Mouse (Mus musculus) forebrain, embryonic 15.5 days (tissue): ENCODE results near the gene Kirrel3. TPM values are rescaled to one million over a fixed set of nuclear protein-coding genes. Genes with fewer than 3 reads are reported as not detected.
A peak's percentile ranks its signal among the peaks of the same experiment; 100 is the strongest.

Experiments
- ATAC-seq: fragments of 200-750 bp; cut with Nextera tagmentation; replicated peaks from 2 replicates; pipeline ENCODE4 v1.8.0; 2017; ENCODE audit warnings: mild to moderate bottlenecking, moderate TSS enrichment, moderate library complexity
- H3K27ac ChIP-seq: fragments of 300-500 bp; sonication (generic); replicated peaks from 2 replicates; pipeline ENCODE4 v1.5.1; 2015; ENCODE audit warnings: mild to moderate bottlenecking, inconsistent platforms
- H3K27me3 ChIP-seq: fragments of 300-500 bp; sonication (generic); 2 replicates; pipeline ENCODE4 v1.6.1; 2015; ENCODE audit warnings: inconsistent platforms
- H3K36me3 ChIP-seq: fragments of 300-500 bp; sonication (generic); 2 replicates; pipeline ENCODE4 v1.6.1; 2015; ENCODE audit warnings: mild to moderate bottlenecking, inconsistent platforms
- H3K4me1 ChIP-seq: fragments of 300-500 bp; sonication (generic); 2 replicates; pipeline ENCODE4 v1.6.1; 2015; ENCODE audit warnings: inconsistent platforms
- H3K4me2 ChIP-seq: fragments of 300-500 bp; sonication (generic); replicated peaks from 2 replicates; pipeline ENCODE4 v1.6.1; 2015; ENCODE audit warnings: mild to moderate bottlenecking, inconsistent platforms
- H3K4me3 ChIP-seq: fragments of 300-500 bp; sonication (generic); 2 replicates; pipeline ENCODE4 v1.5.1; 2015; ENCODE audit warnings: mild to moderate bottlenecking, inconsistent platforms
- H3K9ac ChIP-seq: fragments of 300-500 bp; sonication (generic); replicated peaks from 2 replicates; pipeline ENCODE4 v1.6.1; 2015; ENCODE audit warnings: mild to moderate bottlenecking, inconsistent platforms
- H3K9me3 ChIP-seq: fragments of 300-500 bp; sonication (generic); 2 replicates; pipeline ENCODE4 v1.6.1; 2016; ENCODE audit warnings: inconsistent platforms
- WGBS: fragments of 180-500 bp; shearing (Covaris S2); methylation state at CpG from one replicate; pipeline ENCODE4 v1.1.7; 2015; ENCODE audit warnings: mixed read lengths; 5-methylcytosine and 5-hydroxymethylcytosine counted together
- polyA plus RNA-seq: library from polyadenylated mRNA; unstranded; fragments of >200 nt; fragmentation: Nextera tagmentation; extraction: Ambion mirVana; gene quantifications from 2 replicates; pipeline ENCODE4 v1.2.1, GENCODE M21; 2015

Kirrel3 gene
- polyA plus RNA-seq, 1 experiment from 2014 or later: 48.1 TPM

DNA sequence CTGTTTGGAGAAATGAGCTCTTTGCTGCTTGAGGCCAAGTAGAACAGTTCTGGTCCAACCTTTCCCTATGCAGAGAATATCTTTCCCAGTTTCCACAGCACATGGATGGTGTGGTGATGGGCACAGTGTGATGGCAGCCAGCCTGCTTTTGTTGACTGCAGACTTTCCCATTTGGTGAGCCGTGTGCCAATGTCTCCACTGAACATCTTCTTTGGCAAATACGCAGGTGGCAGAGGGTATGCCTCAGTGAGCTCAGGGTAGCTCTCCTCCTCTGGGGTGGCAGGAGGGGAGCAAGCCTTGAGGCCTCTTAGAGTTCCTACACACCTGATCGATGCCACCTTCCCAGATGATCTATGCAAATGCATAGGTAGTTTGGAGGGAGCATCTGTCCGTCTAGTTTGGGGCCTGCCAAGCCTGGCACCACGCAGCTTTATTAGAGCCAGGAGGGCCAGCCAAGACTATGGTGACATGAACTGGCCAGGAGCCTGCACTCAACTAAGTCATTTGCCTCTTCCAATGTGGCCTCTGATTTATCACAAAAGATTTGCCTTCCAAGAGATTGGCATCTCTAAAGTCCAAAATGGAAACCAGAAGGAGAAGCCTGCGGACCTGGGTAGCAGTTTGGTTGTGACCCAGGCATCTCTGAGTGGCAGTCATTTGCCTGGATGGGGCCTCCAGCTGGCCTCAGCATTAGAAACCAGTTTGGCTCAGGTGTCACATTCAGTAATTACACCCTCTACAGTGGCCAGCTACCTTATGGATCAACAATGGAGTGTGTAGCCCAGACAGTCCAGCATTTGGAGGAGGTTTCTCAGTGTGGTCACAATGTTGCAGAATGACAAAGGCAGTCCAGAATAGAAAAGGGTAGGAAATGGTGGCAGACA is 127.4 kb downstream of the Kirrel3 start:
- no peak overlapping the region for H3K4me2 ChIP-seq
- no peak overlapping the region for H3K4me3 ChIP-seq
- peaks cover 11% of the 10 kb centered on the region for H3K4me1 ChIP-seq
- no peaks in the 10 kb centered on the region for H3K9me3 ChIP-seq
- H3K27ac ChIP-seq: peak overlapping the region; percentile 23; the same call in 1 of the 2 replicates
- H3K27me3 ChIP-seq: no peaks in the 10 kb centered on the region
- no peak overlapping the region for H3K9ac ChIP-seq
- H3K36me3 ChIP-seq: no peaks in the 10 kb centered on the region
- ATAC-seq: peak; percentile 44; the same call in 1 of the 2 replicates
- WGBS: 78% methylated on average over 6 of the region's 6 CpGs

DNA sequence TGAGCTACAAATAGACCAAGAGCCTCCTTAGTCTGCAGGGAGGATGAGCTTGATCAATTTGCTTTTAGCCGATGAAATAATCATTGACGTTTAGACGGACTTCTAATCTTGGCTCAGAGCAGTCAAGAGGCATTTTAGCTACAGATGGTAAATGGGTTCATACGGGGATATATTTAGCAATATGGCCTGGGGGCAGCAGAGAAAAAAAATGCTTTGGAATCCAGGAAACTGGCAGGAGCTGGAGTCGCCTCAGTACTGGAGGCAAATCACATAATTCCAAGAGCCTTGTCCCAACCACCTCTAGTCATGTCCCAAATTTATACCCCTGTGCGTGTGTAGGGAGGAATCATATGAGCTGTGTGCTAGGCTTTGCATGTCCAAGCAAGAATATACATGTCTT is 132.4 kb downstream of the Kirrel3 start:
- WGBS: 67% methylated on average over 6 of the region's 6 CpGs

DNA sequence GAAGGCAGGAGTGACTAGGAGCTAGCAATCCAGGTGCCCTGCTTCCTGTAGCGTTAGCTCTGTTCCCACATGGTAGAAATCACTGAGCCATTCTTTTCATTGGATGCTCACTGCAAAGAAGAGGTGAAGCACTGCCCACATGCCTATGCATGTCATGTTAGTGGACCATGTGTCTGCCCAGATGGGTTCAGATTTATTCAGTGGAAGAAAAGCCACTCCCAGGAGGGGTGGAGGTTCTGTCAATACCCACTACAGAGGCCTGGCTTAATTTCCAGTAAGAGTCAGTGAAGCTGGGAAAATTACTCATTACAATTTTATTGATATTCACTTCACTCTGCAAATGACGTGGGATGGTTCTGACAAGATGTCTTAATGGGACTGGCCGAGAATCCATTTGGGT is 134.2 kb downstream of the Kirrel3 start:
- 76% methylated on average over 3 of the region's 3 CpGs for WGBS

More for the DNA sequence above, 132.4 kb downstream of the Kirrel3 start:
- ATAC-seq: no peak
- Histone ChIP-seq H3K27me3 (no peaks in the 10 kb centered on the region), H3K9ac (no peak overlapping the region), H3K4me3 (no peak overlapping the region), H3K4me1 (peaks cover 3% of the 10 kb centered on the region), H3K36me3 (no peaks in the 10 kb centered on the region), H3K4me2 (no peak overlapping the region), H3K27ac (no peak overlapping the region), H3K9me3 (no peaks in the 10 kb centered on the region)

DNA sequence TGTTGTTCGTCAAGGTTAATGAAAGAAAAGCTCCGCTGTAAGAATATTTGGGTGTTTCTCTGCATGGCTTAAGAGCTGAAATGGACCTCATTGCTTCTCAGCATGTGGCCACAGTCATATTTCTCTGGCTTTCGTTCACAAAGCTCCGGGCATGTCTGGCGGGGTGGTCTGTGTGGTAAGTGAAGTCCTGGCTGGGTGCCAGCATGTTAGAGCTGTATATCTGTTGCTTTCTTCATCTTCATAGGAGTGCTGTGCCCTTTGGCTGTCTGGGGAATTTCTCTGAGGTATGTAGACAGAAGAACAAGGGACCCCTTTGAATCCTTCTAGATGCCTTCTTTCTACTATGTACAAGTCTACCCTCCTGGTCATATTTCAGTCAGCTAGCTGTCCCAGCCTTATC is 137.8 kb downstream of the Kirrel3 start:
- Histone ChIP-seq H3K4me1 (no peaks in the 10 kb centered on the region), H3K9me3 (no peaks in the 10 kb centered on the region), H3K4me3 (no peak overlapping the region), H3K4me2 (no peak overlapping the region), H3K9ac (no peak overlapping the region), H3K27me3 (no peaks in the 10 kb centered on the region), H3K27ac (no peak overlapping the region), H3K36me3 (no peaks in the 10 kb centered on the region)
- no peak for ATAC-seq
- 58% methylated on average over 5 of the region's 5 CpGs for WGBS

More for the DNA sequence above, 134.2 kb downstream of the Kirrel3 start:
- ATAC-seq: no peak
- H3K36me3 ChIP-seq: no peaks in the 10 kb centered on the region
- H3K27me3 ChIP-seq: no peaks in the 10 kb centered on the region
- no peak overlapping the region for H3K9ac ChIP-seq
- H3K4me2 ChIP-seq: no peak overlapping the region
- no peak overlapping the region for H3K27ac ChIP-seq
- H3K9me3 ChIP-seq: no peaks in the 10 kb centered on the region
- H3K4me1 ChIP-seq: no peaks in the 10 kb centered on the region; the same call in 1 of the 2 replicates
- H3K4me3 ChIP-seq: no peak overlapping the region

DNA sequence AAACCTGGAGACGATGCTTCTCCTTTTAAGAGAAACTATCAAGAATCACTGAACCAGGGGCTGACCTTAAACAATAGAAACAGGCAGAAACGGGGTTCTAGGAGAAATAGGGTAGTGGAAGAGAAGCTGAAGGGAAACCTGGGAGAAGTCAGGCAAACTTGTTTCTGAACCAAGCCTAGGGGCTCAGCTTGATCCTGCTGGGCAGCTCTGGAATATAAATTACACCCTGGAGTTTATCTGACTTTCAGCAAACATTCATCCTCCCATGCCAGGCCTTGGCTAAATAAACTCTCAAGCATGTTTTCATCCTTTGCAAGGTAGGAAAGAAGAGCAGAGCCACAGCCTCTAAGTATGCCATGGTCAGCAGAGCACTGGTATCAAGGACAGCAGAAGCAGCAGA is 138.3 kb downstream of the Kirrel3 start:
- Histone ChIP-seq H3K4me1 (no peaks in the 10 kb centered on the region), H3K9me3 (no peaks in the 10 kb centered on the region), H3K4me2 (no peak overlapping the region), H3K9ac (no peak overlapping the region), H3K4me3 (no peak overlapping the region), H3K27ac (no peak overlapping the region), H3K36me3 (no peaks in the 10 kb centered on the region), H3K27me3 (no peaks in the 10 kb centered on the region)
- ATAC-seq: no peak
- WGBS: 72% methylated on average over 2 of the region's 2 CpGs

DNA sequence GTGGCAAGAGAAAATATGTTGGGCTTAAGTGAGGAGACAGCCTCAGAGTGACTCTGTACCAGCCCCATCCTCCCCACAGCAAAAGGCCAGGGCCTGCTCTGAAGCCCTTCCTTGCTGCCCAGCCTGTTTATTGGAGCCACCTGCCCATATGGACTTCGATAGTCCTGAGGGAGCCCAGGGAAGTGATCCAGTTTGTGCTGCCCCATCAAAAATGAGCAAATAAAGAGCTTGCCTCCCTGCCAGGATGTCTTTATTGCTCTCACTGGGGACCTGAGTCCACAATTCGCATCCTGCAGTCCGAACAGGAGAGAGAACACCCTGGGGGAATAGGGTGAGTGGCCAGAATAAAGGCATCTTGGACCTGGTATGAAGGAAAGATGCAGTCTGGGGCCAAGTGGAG is 143.1 kb downstream of the Kirrel3 start:
- Histone ChIP-seq H3K9ac (no peak overlapping the region), H3K9me3 (no peaks in the 10 kb centered on the region), H3K27me3 (no peaks in the 10 kb centered on the region), H3K4me2 (no peak overlapping the region), H3K36me3 (no peaks in the 10 kb centered on the region), H3K4me3 (no peak overlapping the region), H3K4me1 (no peaks in the 10 kb centered on the region), H3K27ac (no peak overlapping the region)
- no peak for ATAC-seq
- 86% methylated on average over 3 of the region's 3 CpGs for WGBS

DNA sequence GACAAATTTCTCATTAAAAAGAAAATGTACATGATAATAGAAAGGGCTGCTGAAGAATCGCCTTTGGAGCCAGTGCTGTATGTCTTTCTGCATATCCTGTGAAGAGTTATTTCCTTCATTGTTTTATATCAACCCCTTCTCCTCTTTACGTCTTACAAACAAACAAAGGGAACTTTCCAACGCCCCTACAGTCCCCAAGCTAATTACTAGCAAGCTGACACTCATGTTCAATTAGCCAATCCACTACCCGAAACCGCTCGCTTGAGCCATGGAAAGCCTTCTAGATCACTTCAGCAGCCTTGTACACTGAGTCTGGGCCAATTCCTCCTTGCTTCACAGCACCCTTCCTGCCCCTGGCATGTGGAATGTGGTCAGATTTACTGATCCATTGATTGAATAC is 150.0 kb downstream of the Kirrel3 start:
- Histone ChIP-seq H3K4me2 (no peak overlapping the region), H3K36me3 (no peaks in the 10 kb centered on the region), H3K9ac (no peak overlapping the region), H3K27me3 (no peaks in the 10 kb centered on the region), H3K4me3 (no peak overlapping the region), H3K27ac (no peak overlapping the region), H3K9me3 (no peaks in the 10 kb centered on the region), H3K4me1 (no peaks in the 10 kb centered on the region)
- 61% methylated on average over 6 of the region's 6 CpGs for WGBS
- no peak for ATAC-seq

DNA sequence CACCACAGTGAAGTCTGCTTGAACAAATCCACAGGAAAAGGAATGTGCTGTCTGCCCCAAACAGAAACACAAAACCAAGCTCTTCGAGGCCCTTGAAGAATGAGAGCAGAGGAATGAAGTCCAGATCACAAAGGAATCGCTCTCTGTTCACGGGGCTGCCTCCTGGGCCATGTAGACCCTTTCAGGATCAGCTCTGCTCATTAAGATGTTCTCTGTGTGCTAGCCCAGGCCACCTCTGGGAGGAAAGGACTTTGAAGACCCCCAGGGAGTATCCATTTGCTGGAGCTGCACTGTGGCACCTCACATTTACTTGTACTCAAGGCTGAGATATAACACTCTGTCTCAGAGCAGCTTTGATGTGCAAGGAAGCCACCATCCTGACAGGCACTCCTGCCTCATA is 158.2 kb downstream of the Kirrel3 start:
- Histone ChIP-seq H3K9me3 (no peaks in the 10 kb centered on the region), H3K4me2 (no peak overlapping the region), H3K9ac (no peak overlapping the region), H3K4me3 (no peak overlapping the region), H3K36me3 (no peaks in the 10 kb centered on the region), H3K27ac (no peak overlapping the region), H3K27me3 (no peaks in the 10 kb centered on the region), H3K4me1 (no peaks in the 10 kb centered on the region)
- 15% methylated on average over 3 of the region's 3 CpGs for WGBS
- ATAC-seq: no peak; the same call in 1 of the 2 replicates

DNA sequence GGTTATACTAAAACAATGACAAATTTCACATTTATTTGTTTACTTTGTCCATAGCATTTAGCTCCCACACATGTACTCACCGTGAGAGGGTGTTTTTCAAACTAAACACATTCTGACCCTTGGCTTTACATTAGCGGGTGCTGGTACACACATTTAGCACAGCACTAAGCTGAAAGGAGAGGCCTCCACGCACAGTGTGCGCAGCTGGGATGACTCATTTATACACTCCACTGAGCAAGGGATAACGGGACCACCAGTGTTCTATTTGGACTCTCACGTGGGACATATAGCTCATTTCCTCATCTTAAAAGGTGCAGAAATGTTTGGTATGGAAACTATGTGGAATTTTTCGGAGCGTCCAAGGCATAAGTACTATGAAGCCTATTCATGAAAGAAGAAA is 158.7 kb downstream of the Kirrel3 start:
- no peak for ATAC-seq
- no peak overlapping the region for H3K27ac ChIP-seq

DNA sequence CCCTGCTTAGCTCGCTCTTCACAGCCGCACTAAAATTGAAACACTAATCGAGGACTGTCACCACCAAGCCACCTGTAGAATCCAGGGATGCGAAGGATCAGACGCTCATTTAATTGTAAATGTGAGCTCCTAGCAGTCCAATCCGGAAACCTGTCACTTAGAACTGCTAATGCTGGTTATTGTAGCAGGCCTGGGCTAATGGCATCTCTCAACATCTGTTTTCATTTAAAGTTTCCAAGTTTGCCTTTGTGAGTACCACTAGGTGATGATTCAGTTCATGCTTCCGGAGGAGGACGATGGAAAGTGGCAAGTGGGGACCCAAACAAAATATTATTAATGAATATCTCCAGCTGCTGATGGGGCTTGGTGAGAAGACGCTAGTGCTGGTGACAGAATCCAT is 161.1 kb downstream of the Kirrel3 start:
- Histone ChIP-seq H3K4me2 (no peak overlapping the region), H3K36me3 (no peaks in the 10 kb centered on the region)
- 88% methylated on average over 9 of the region's 9 CpGs for WGBS

More for the DNA sequence above, 158.7 kb downstream of the Kirrel3 start:
- Histone ChIP-seq H3K27me3 (no peaks in the 10 kb centered on the region), H3K9me3 (no peaks in the 10 kb centered on the region), H3K4me2 (no peak overlapping the region), H3K36me3 (no peaks in the 10 kb centered on the region), H3K4me3 (no peak overlapping the region), H3K4me1 (no peaks in the 10 kb centered on the region), H3K9ac (no peak overlapping the region)
- WGBS: 69% methylated on average over 8 of the region's 8 CpGs

DNA sequence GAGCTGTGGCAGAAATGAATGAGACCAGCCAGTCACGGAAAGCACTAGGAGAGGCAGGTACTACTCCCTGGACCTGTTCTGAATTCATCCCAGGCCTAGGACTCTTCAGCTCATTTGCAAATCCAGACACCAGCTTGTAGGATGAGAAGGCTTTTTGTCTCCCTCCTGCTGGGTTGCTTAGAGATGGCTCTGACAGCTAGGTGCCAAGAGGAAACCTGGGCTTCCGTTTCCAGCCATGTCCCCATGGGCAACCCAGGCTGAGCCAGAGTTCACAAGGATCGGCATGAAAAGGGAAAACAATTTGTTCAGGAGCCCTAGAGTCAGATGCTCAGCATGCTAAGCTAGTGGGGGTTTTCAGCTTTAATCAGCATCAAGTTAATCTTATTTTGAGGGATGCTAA is 166.6 kb downstream of the Kirrel3 start:
- Histone ChIP-seq H3K9ac (no peak overlapping the region), H3K9me3 (no peaks in the 10 kb centered on the region), H3K36me3 (no peaks in the 10 kb centered on the region), H3K27ac (no peak overlapping the region), H3K4me3 (no peak overlapping the region), H3K4me1 (no peaks in the 10 kb centered on the region), H3K4me2 (no peak overlapping the region), H3K27me3 (no peaks in the 10 kb centered on the region)
- ATAC-seq: no peak
- WGBS: 77% methylated on average over 3 of the region's 3 CpGs

More for the DNA sequence above, 161.1 kb downstream of the Kirrel3 start:
- no peaks in the 10 kb centered on the region for H3K9me3 ChIP-seq
- H3K4me1 ChIP-seq: no peaks in the 10 kb centered on the region
- no peak overlapping the region for H3K4me3 ChIP-seq
- no peak overlapping the region for H3K27ac ChIP-seq
- no peaks in the 10 kb centered on the region for H3K27me3 ChIP-seq
- H3K9ac ChIP-seq: no peak overlapping the region
- ATAC-seq: no peak

DNA sequence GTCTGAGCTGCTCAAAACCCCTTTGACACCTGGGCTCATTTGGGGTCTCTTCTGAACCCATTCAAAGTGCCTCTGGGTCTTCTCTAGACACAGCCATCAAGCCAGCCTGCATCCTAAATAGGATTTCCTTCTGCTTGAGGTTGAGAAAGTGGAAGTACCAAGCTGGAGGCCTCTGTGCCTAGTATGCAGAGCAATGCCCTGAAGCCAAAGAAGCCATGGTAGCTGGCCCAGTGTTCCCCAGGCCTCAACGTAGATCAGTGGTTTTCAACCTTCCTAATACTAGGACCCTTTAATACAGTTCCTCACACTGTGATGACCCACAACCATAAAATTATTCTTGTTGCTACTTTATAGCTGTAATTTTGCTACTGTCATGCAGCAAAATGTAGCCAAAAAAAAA is 167.4 kb downstream of the Kirrel3 start:
- H3K36me3 ChIP-seq: no peaks in the 10 kb centered on the region
- H3K4me1 ChIP-seq: no peaks in the 10 kb centered on the region
- no peak overlapping the region for H3K9ac ChIP-seq
- H3K27ac ChIP-seq: no peak overlapping the region
- H3K4me2 ChIP-seq: no peak overlapping the region
- no peak overlapping the region for H3K4me3 ChIP-seq
- no peaks in the 10 kb centered on the region for H3K27me3 ChIP-seq
- no peaks in the 10 kb centered on the region for H3K9me3 ChIP-seq
- 86% methylated on average over 1 of the region's 1 CpGs for WGBS
- no peak for ATAC-seq

DNA sequence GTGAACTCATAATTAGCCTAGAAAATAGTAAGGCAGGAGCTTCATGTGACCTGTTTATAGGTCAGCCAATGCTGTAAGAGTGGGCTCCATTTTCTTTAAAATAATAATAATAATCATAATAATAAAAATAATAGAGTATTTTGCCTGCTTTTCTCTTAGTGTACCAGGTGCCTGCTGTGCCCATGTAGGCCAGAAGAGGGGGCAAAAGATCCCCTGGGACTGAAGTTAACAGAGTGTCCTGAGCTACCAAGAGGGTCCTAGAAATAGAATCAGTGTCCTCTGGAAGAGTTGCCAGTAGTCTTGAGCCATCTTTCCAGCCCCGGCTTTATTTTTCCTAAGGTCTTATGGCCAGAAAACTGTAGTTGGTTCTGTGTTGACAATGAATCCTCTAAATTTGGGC is 174.9 kb downstream of the Kirrel3 start:
- no peak overlapping the region for H3K9ac ChIP-seq
- no peaks in the 10 kb centered on the region for H3K27me3 ChIP-seq
- no peak overlapping the region for H3K4me2 ChIP-seq
- H3K4me1 ChIP-seq: peaks cover 9% of the 10 kb centered on the region
- H3K9me3 ChIP-seq: no peaks in the 10 kb centered on the region
- ATAC-seq: no peak
- H3K4me3 ChIP-seq: no peak overlapping the region
- WGBS: 81% methylated on average over 1 of the region's 1 CpGs
- no peak overlapping the region for H3K27ac ChIP-seq
- no peaks in the 10 kb centered on the region for H3K36me3 ChIP-seq
